Mouse (Mus musculus) kidney, embryonic 16.5 days (tissue): ENCODE measurements around the gene Il1f8. TPM values are rescaled to one million over a fixed set of nuclear protein-coding genes. Genes with fewer than 3 reads are reported as not detected.
"Not testable (repeated sequence)": the region's sequence is repeated elsewhere in the genome, so short reads cannot be mapped to it uniquely, and the experiment has no call there.

Experiments used
- ATAC-seq: fragments of 200-750 bp; cut with Nextera tagmentation; 2 replicates; pipeline ENCODE4 v1.8.0; 2017; ENCODE audit warnings: moderate TSS enrichment; ENCODE audit not compliant: low FRiP score, low TSS enrichment
- H3K27ac ChIP-seq: fragments of 300-500 bp; sonication (generic); 2 replicates; pipeline ENCODE4 v1.5.1; 2014; ENCODE audit warnings: low read length
- H3K27me3 ChIP-seq: fragments of 300-500 bp; sonication (generic); 2 replicates; pipeline ENCODE4 v1.6.1; 2014; ENCODE audit warnings: low read length, control low read depth, mixed read lengths; ENCODE audit not compliant: insufficient read depth
- H3K36me3 ChIP-seq: fragments of 300-500 bp; sonication (generic); 2 replicates; pipeline ENCODE4 v1.6.1; 2014; ENCODE audit warnings: low read length, control low read depth, mixed read lengths; ENCODE audit not compliant: insufficient read depth
- H3K4me1 ChIP-seq: fragments of 300-500 bp; sonication (generic); 2 replicates; pipeline ENCODE4 v1.6.1; 2014; ENCODE audit warnings: low read length, control low read depth, mixed read lengths; ENCODE audit not compliant: insufficient read depth
- H3K4me2 ChIP-seq: fragments of 300-500 bp; sonication (generic); replicated peaks from 2 replicates; pipeline ENCODE4 v1.6.1; 2014; ENCODE audit warnings: low read depth, low read length
- H3K4me3 ChIP-seq: fragments of 300-500 bp; sonication (generic); 2 replicates; pipeline ENCODE4 v1.5.1; 2014; ENCODE audit warnings: mild to moderate bottlenecking, low read length
- H3K9ac ChIP-seq: fragments of 300-500 bp; sonication (generic); replicated peaks from 2 replicates; pipeline ENCODE4 v1.6.1; 2014; ENCODE audit warnings: low read length
- H3K9me3 ChIP-seq: fragments of 300-500 bp; sonication (generic); 2 replicates; pipeline ENCODE4 v1.6.1; 2016; ENCODE audit warnings: low read length, control low read depth
- WGBS: fragments of 180-500 bp; shearing (Covaris S2); extraction: QIAGEN DNeasy Blood & Tissue Kit; methylation state at CpG from one replicate; pipeline ENCODE4 v1.1.7; 2014; 5-methylcytosine and 5-hydroxymethylcytosine counted together
- polyA plus RNA-seq: library from polyadenylated mRNA; unstranded; fragments of >200 nt; fragmentation: Nextera tagmentation; extraction: Ambion mirVana; gene quantifications from 2 replicates; pipeline ENCODE4 v1.2.1, GENCODE M21; 2015

The Il1f8 gene
- polyA plus RNA-seq = not detected in 2 replicates

- Histone ChIP-seq H3K9me3 (no peaks in the 10 kb centered on the region), H3K27ac (no peak within 1 kb of the TSS), H3K4me2 (no peak within 1 kb of the TSS), H3K36me3 (no peaks in the 10 kb centered on the region), H3K27me3 (no peaks in the 10 kb centered on the region), H3K9ac (no peak within 1 kb of the TSS), H3K4me3 (no peak within 1 kb of the TSS), H3K4me1 (no peaks in the 10 kb centered on the region)
- no peak for ATAC-seq
- WGBS = 84% methylated on average over 2 of the region's 2 CpGs
Observed at GRCm38 (mm10) chr2:24152861-24153260, at the start of gene Il1f8. TSS of gene Il1f8 (plus strand) at chr2:24153161.

GRCm38 (mm10) chr2:24103619-24104289, 49.2 kb upstream of the Il1f8 start:
- Histone ChIP-seq H3K9ac (no peak overlapping the region), H3K27ac (no peak overlapping the region), H3K9me3 (no peaks in the 10 kb centered on the region), H3K27me3 (no peaks in the 10 kb centered on the region), H3K4me3 (no peak overlapping the region), H3K4me2 (no peak overlapping the region), H3K36me3 (no peaks in the 10 kb centered on the region), H3K4me1 (no peaks in the 10 kb centered on the region)
- WGBS = 72% methylated on average over 4 of the region's 4 CpGs
- no peak for ATAC-seq

- Histone ChIP-seq H3K27ac (no peak overlapping the region), H3K4me2 (no peak overlapping the region), H3K36me3 (no peaks in the 10 kb centered on the region), H3K9me3 (no peaks in the 10 kb centered on the region), H3K4me3 (no peak overlapping the region), H3K27me3 (no peaks in the 10 kb centered on the region), H3K4me1 (no peaks in the 10 kb centered on the region), H3K9ac (no peak overlapping the region)
- no peak for ATAC-seq
Observed at GRCm38 (mm10) chr2:24109085-24109484, 43.9 kb upstream of the Il1f8 start.

GRCm38 (mm10) chr2:24134373-24134772, 18.6 kb upstream of the Il1f8 start:
- Histone ChIP-seq H3K27ac (no peak overlapping the region), H3K9ac (no peak overlapping the region), H3K4me1 (no peaks in the 10 kb centered on the region), H3K9me3 (no peaks in the 10 kb centered on the region), H3K4me3 (no peak overlapping the region), H3K36me3 (no peaks in the 10 kb centered on the region), H3K27me3 (no peaks in the 10 kb centered on the region), H3K4me2 (no peak overlapping the region)
- ATAC-seq = no peak
- 89% methylated on average over 1 of the region's 1 CpGs for WGBS

GRCm38 (mm10) chr2:24181683-24182331, 28.8 kb downstream of the Il1f8 start:
- not testable (repeated sequence) for H3K27ac ChIP-seq, H3K9me3 ChIP-seq, H3K4me1 ChIP-seq, H3K9ac ChIP-seq, H3K36me3 ChIP-seq, H3K4me3 ChIP-seq, H3K27me3 ChIP-seq
- peak; percentile 71; the same call in 1 of the 2 replicates for ATAC-seq
- peak overlapping the region; percentile 30; the same call in 1 of the 2 replicates for H3K4me2 ChIP-seq
- WGBS = 13% methylated on average over 14 of the region's 14 CpGs

GRCm38 (mm10) chr2:24182423-24183147, 29.6 kb downstream of the Il1f8 start:
- ATAC-seq = not testable (repeated sequence)
- peak overlapping the region; percentile 30; the same call in 1 of the 2 replicates for H3K4me2 ChIP-seq
- 58% methylated on average over 13 of the region's 13 CpGs for WGBS

GRCm38 (mm10) chr2:24184092-24184491, 31.1 kb downstream of the Il1f8 start:
- not testable (repeated sequence) for H3K4me2 ChIP-seq, H3K4me3 ChIP-seq, H3K27me3 ChIP-seq, H3K9ac ChIP-seq, ATAC-seq, H3K36me3 ChIP-seq, H3K27ac ChIP-seq, H3K4me1 ChIP-seq, H3K9me3 ChIP-seq

More at GRCm38 (mm10) chr2:24182423-24183147, 29.6 kb downstream of the Il1f8 start:
- H3K4me3 ChIP-seq, H3K27me3 ChIP-seq, H3K9ac ChIP-seq, H3K27ac ChIP-seq, H3K36me3 ChIP-seq, H3K4me1 ChIP-seq, H3K9me3 ChIP-seq: not testable (repeated sequence)

- Histone ChIP-seq H3K4me2 (no peak within 1 kb of the TSS), H3K27ac (no peak within 1 kb of the TSS), H3K9me3 (no peaks in the 10 kb centered on the region), H3K4me1 (no peaks in the 10 kb centered on the region), H3K9ac (no peak within 1 kb of the TSS), H3K27me3 (no peaks in the 10 kb centered on the region), H3K4me3 (no peak within 1 kb of the TSS), H3K36me3 (no peaks in the 10 kb centered on the region)
- WGBS = 90% methylated on average over 1 of the region's 1 CpGs
- no peak for ATAC-seq
Observed at GRCm38 (mm10) chr2:24186176-24186575, 33.2 kb downstream of the Il1f8 start, which contains the start of gene Il1f9. TSS of gene Il1f9 (plus strand) at chr2:24186476.

GRCm38 (mm10) chr2:24187585-24187984, 34.6 kb downstream of the Il1f8 start:
- no peak overlapping the region for H3K4me3 ChIP-seq
- no peaks in the 10 kb centered on the region for H3K9me3 ChIP-seq
- H3K4me1 ChIP-seq = no peaks in the 10 kb centered on the region
- no peak overlapping the region for H3K27ac ChIP-seq
- 58% methylated on average over 6 of the region's 6 CpGs for WGBS
- no peaks in the 10 kb centered on the region for H3K36me3 ChIP-seq
- no peak overlapping the region for H3K4me2 ChIP-seq
- no peak overlapping the region for H3K9ac ChIP-seq
- ATAC-seq = no peak
- H3K27me3 ChIP-seq = no peaks in the 10 kb centered on the region

GRCm38 (mm10) chr2:24188189-24188588, 35.2 kb downstream of the Il1f8 start:
- no peak overlapping the region for H3K4me2 ChIP-seq
- 74% methylated on average over 1 of the region's 1 CpGs for WGBS

More at GRCm38 (mm10) chr2:24188189-24188588, 35.2 kb downstream of the Il1f8 start:
- ATAC-seq = no peak
- Histone ChIP-seq H3K9me3 (no peaks in the 10 kb centered on the region), H3K27ac (no peak overlapping the region), H3K9ac (no peak overlapping the region), H3K27me3 (no peaks in the 10 kb centered on the region), H3K4me1 (no peaks in the 10 kb centered on the region), H3K4me3 (no peak overlapping the region), H3K36me3 (no peaks in the 10 kb centered on the region)
